ENCODE assay signal across 9 mouse cellular contexts in genomic region chr7:74552000-74552358, GRCm38 (mm10). TPM values are rescaled to one million over a fixed set of nuclear protein-coding genes. Genes with fewer than 3 reads are reported as not detected.
A peak's percentile ranks its signal among the peaks of the same experiment; 100 is the strongest.
DNase-seq lines count a peak whose midpoint lies in the region; ATAC-seq and TF ChIP-seq lines count a peak whose summit lies in the region.
"Had no signal": no experiment of that assay in that cellular context is flagged by ENCODE, and none has a peak within 500 bp of the region (broad histone marks: within the 10 kb centered on the region; RNA-seq: fewer than 3 reads in every experiment).

No protein-coding gene starts in this region.

- no peak for ATAC-seq in kidney, embryonic 15.5 days (replicated peaks; ENCODE audit: low FRiP score)
- no peak for ATAC-seq in forebrain, embryonic 16.5 days

- no peaks in the 10 kb centered on the region for H3K27me3 ChIP-seq in cerebellum, adult 2 months (ENCODE audit: control insufficient read depth, insufficient read depth, low read length)
- H3K27me3 ChIP-seq in kidney, embryonic 15.5 days = peaks cover 13% of the 10 kb centered on the region
- no peaks in the 10 kb centered on the region; the same call in 1 of the 2 replicates for H3K27me3 ChIP-seq in forebrain, embryonic 16.5 days (replicated peaks; ENCODE audit: control insufficient read depth, insufficient read depth, low read length)
- H3K27me3 ChIP-seq in myocyte (ENCODE audit: control insufficient read depth, insufficient read depth, insufficient read length) = no peaks in the 10 kb centered on the region

- peaks cover 66% of the 10 kb centered on the region for H3K79me2 ChIP-seq in myocyte (ENCODE audit: control insufficient read depth, insufficient read depth)

- H3K9me3 ChIP-seq in kidney, embryonic 15.5 days (replicated peaks) = no peaks in the 10 kb centered on the region
- H3K9me3 ChIP-seq in forebrain, embryonic 16.5 days (ENCODE audit: control insufficient read depth, low read length) = no peaks in the 10 kb centered on the region

- DNase-seq in cerebellum, adult 2 months = no peak
- DNase-seq in cerebellum, postnatal 4 days (ENCODE audit: low spot score in 2 of 2) = no peak
- DNase-seq in kidney, adult 18-20 months = no peak
- DNase-seq in layer of hippocampus, adult 9-10 months (ENCODE audit: low spot score) = no peak
- DNase-seq in cerebellum, adult 9-11 months = no peak

- WGBS in cerebellum, adult 2 months = 19% methylated on average over 2 of the region's 2 CpGs
- 32% methylated on average over 2 of the region's 2 CpGs for WGBS in kidney, embryonic 15.5 days
- WGBS in forebrain, embryonic 16.5 days = 39% methylated on average over 2 of the region's 2 CpGs

- no peak overlapping the region for H3ac ChIP-seq in myocyte (ENCODE audit: control insufficient read depth, insufficient read length)

- peak overlapping the region; percentile 94 for H3K4me2 ChIP-seq in kidney, embryonic 15.5 days
- H3K4me2 ChIP-seq in forebrain, embryonic 16.5 days (ENCODE audit: low read length) = peak overlapping the region; percentile 70
- H3K4me2 ChIP-seq in myocyte (ENCODE audit: low read depth) = peak overlapping the region; percentile 85

- TF ChIP-seq CTCF in cerebellum, adult 2 months (IDR thresholded peaks at IDR 0.05; ENCODE audit: borderline replicate concordance, insufficient read depth, low read depth, low read length) = no peak

- TF ChIP-seq POLR2A in cerebellum, adult 2 months (IDR thresholded peaks at IDR 0.05; ENCODE audit: borderline replicate concordance, insufficient read depth, low read length) = no peak
- TF ChIP-seq POLR2A in myocyte (IDR thresholded peaks at IDR 0.05; ENCODE audit: insufficient read length, low read depth) = no peak

- peak overlapping the region; percentile 51 for H3K4me3 ChIP-seq in cerebellum, adult 2 months (replicated peaks; ENCODE audit: insufficient read depth, low read depth, low read length)
- peak overlapping the region; percentile 82; the same call in 1 of the 2 replicates for H3K4me3 ChIP-seq in kidney, embryonic 15.5 days (replicated peaks)
- peak overlapping the region; percentile 74 for H3K4me3 ChIP-seq in forebrain, embryonic 16.5 days (replicated peaks; ENCODE audit: low read length)
- peak overlapping the region; percentile 56 for H3K4me3 ChIP-seq in myocyte

- H3K36me3 ChIP-seq in kidney, embryonic 15.5 days = no peaks in the 10 kb centered on the region
- H3K36me3 ChIP-seq in forebrain, embryonic 16.5 days (ENCODE audit: control insufficient read depth, insufficient read depth) = no peaks in the 10 kb centered on the region
- no peaks in the 10 kb centered on the region for H3K36me3 ChIP-seq in myocyte (ENCODE audit: control insufficient read depth, insufficient read depth)

- no peak overlapping the region for H3K27ac ChIP-seq in cerebellum, adult 2 months (ENCODE audit: insufficient read depth, low read length)
- H3K27ac ChIP-seq in kidney, embryonic 15.5 days = no peak overlapping the region
- no peak overlapping the region for H3K27ac ChIP-seq in forebrain, embryonic 16.5 days (ENCODE audit: low read length)
- H3K27ac ChIP-seq: liver, embryonic 14.5 days had no signal

- peaks cover 24% of the 10 kb centered on the region for H3K4me1 ChIP-seq in cerebellum, adult 2 months (ENCODE audit: control insufficient read depth, insufficient read depth, low read length)
- peaks cover 68% of the 10 kb centered on the region for H3K4me1 ChIP-seq in kidney, embryonic 15.5 days
- H3K4me1 ChIP-seq in forebrain, embryonic 16.5 days (replicated peaks; ENCODE audit: control insufficient read depth, insufficient read depth, low read length) = peaks cover 21% of the 10 kb centered on the region

- no peak overlapping the region for H3K9ac ChIP-seq in kidney, embryonic 15.5 days
- H3K9ac ChIP-seq in forebrain, embryonic 16.5 days (replicated peaks; ENCODE audit: low read depth, low read length) = no peak overlapping the region
- H3K9ac ChIP-seq: liver, embryonic 14.5 days had no signal

TF ChIP-seq in myocyte, 11 proteins besides CTCF, POLR2A, EP300 and RAD21:
- TF ChIP-seq TCF12 (IDR thresholded peaks at IDR 0.05; ENCODE audit: insufficient read depth, poor library complexity, severe bottlenecking) (no peak), TCF3 (IDR thresholded peaks at IDR 0.05; ENCODE audit: insufficient read length, low read depth) (no peak), MYOD1 (IDR thresholded peaks at IDR 0.05; ENCODE audit: control insufficient read depth in 1 of 3, insufficient read length in 2 of 3, low read depth in 2 of 3) (no peak), POLR2AphosphoS2 (IDR thresholded peaks at IDR 0.05; ENCODE audit: insufficient read length, low read depth) (no peak), SRF (IDR thresholded peaks at IDR 0.05; ENCODE audit: control insufficient read depth, insufficient read length, low read depth) (no peak), USF1 (IDR thresholded peaks at IDR 0.05; ENCODE audit: low read depth) (no peak), REST (IDR thresholded peaks at IDR 0.05; ENCODE audit: insufficient read depth, insufficient read length) (no peak), E2F4 (IDR thresholded peaks at IDR 0.05; ENCODE audit: insufficient read depth) (no peak), MYOG (IDR thresholded peaks at IDR 0.05; ENCODE audit: control insufficient read depth in 1 of 3, insufficient read depth in 1 of 3, insufficient read length in 2 of 3, low read depth in 2 of 3) (no peak), MAX (IDR thresholded peaks at IDR 0.05; ENCODE audit: low read depth) (no peak), CEBPB (IDR thresholded peaks at IDR 0.05; ENCODE audit: insufficient read depth, poor library complexity, severe bottlenecking) (no peak)

RNA-seq across cellular contexts. Expression of gene Slco3a1, which starts 2.6 kb away (rescaled TPM):
- 61.3 and 66.6 TPM in 2 replicates for polyA plus RNA-seq in cerebellum, adult 2 months (2012; rRNA removed)
- polyA plus RNA-seq in kidney, embryonic 15.5 days (2015; fragmentation: Nextera tagmentation; extraction: Ambion mirVana) = 21.7 and 22.0 TPM in 2 replicates
- 18.6 and 24.2 TPM in 2 replicates for polyA plus RNA-seq in forebrain, embryonic 16.5 days (2015; fragmentation: Nextera tagmentation; extraction: Ambion mirVana)
- polyA plus RNA-seq in myocyte (2012; fragmentation: generic; extraction: Trizol) = 50.7 TPM
